Mouse (Mus musculus): ENCODE measurements around the gene Gla.

The Gla gene

GRCm38 (mm10) chrX:134600659-134601379 is at the start of gene Gla, which contains the start of gene Hnrnph2:
Gene Gla (minus strand): TSS chrX:134601125.
Gene Hnrnph2 (plus strand): TSS chrX:134601179.
- peak; percentile 85 to 86 for DNase-seq

- peak; percentile 72 to 86 for DNase-seq
Measured at GRCm38 (mm10) chrX:134648031-134648692, 47.2 kb upstream of the Gla start.

- no peak for DNase-seq
Measured at GRCm38 (mm10) chrX:134647421-134647820, 46.5 kb upstream of the Gla start.

GRCm38 (mm10) chrX:134646338-134646737 is 45.4 kb upstream of the Gla start:
- DNase-seq = no peak

- DNase-seq = no peak
Measured at GRCm38 (mm10) chrX:134641000-134641760, 40.3 kb upstream of the Gla start.

- no peak for DNase-seq
Measured at GRCm38 (mm10) chrX:134635860-134636259, 34.9 kb upstream of the Gla start.

GRCm38 (mm10) chrX:134635111-134635510 is 34.2 kb upstream of the Gla start:
- no peak for DNase-seq

GRCm38 (mm10) chrX:134632710-134633109 is 31.8 kb upstream of the Gla start:
- no peak for DNase-seq

- no peak for DNase-seq
Measured at GRCm38 (mm10) chrX:134628200-134628599, 27.3 kb upstream of the Gla start.

- DNase-seq = no peak
Measured at GRCm38 (mm10) chrX:134623350-134623749, 22.4 kb upstream of the Gla start.

GRCm38 (mm10) chrX:134621685-134622084 is 20.8 kb upstream of the Gla start:
- no peak for DNase-seq

GRCm38 (mm10) chrX:134620254-134620865 is 19.4 kb upstream of the Gla start:
- no peak for DNase-seq

GRCm38 (mm10) chrX:134619695-134620094 is 18.8 kb upstream of the Gla start:
- no peak for DNase-seq

GRCm38 (mm10) chrX:134614306-134614705 is 13.4 kb upstream of the Gla start:
- no peak for DNase-seq

GRCm38 (mm10) chrX:134612285-134612959 is 11.5 kb upstream of the Gla start:
- peak; percentile 20 to 28 for DNase-seq

GRCm38 (mm10) chrX:134610984-134611383 is 10.1 kb upstream of the Gla start:
- DNase-seq = no peak

- DNase-seq = no peak
Measured at GRCm38 (mm10) chrX:134609472-134609871, 8.5 kb upstream of the Gla start.

GRCm38 (mm10) chrX:134601380-134602120 is 625 bp upstream of the Gla start:
- no peak for DNase-seq

GRCm38 (mm10) chrX:134599922-134600565 is 881 bp downstream of the Gla start:
- DNase-seq = no peak

- no peak for DNase-seq
Measured at GRCm38 (mm10) chrX:134589836-134590235, 11.1 kb downstream of the Gla start.

GRCm38 (mm10) chrX:134588997-134589396 is 11.9 kb downstream of the Gla start:
- DNase-seq = no peak

Measured in cerebellum, postnatal 36 days (tissue).